Mouse (Mus musculus) left cerebral cortex, adult 11 months (tissue): ENCODE results near the gene Rxylt1.

ENCODE experiments used
- DNase-seq: peaks from one replicate; pipeline ENCODE4 v3.0.0; 2022; ENCODE audit warnings: low spot score

Rxylt1 gene

GRCm38 (mm10) chr10:122044926-122045325 is 52.2 kb downstream of the Rxylt1 start:
- no peak for DNase-seq

DNA sequence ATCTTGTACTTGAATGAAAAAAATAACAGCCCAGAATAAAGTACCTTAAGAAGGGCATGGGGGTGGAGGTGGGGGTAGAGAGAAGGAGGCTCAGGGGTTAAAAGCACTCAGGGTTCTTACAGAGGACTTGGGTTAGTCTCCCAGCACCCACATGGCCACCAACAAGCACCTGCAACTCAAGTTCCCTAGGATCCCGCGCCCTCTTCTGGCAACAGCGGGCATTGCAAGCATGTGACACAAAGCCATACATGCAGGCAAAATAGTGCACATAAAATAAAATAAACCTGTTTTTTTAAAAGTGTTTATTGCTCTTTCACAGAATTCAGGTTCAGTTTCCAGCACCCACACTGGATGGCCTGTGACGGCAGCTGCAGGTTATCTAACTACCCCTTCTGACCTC is 56.8 kb downstream of the Rxylt1 start:
- DNase-seq, result no peak

GRCm38 (mm10) chr10:122039566-122039965 is 57.6 kb downstream of the Rxylt1 start:
- DNase-seq, result no peak

DNA sequence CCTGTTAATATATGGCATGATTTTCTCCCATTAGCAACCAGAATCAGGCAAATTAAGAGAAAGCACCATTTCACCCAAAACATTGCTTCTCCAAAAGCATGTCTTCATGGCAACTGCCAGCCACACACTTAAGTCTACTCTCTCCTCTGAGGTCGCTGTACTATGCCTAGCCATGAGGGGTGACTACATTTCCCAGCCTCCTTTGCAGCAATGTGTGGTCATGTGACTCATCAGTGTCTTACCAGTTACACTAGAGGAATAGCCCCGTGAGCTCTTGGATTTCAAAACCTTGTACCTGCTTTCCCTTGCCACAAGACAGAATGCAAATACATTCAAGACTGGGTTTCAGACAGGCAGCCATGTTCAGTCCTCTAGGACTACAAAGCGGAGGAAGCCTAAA is 58.6 kb downstream of the Rxylt1 start:
- no peak for DNase-seq

GRCm38 (mm10) chr10:122033271-122033670 is 63.9 kb downstream of the Rxylt1 start:
- DNase-seq, result no peak

DNA sequence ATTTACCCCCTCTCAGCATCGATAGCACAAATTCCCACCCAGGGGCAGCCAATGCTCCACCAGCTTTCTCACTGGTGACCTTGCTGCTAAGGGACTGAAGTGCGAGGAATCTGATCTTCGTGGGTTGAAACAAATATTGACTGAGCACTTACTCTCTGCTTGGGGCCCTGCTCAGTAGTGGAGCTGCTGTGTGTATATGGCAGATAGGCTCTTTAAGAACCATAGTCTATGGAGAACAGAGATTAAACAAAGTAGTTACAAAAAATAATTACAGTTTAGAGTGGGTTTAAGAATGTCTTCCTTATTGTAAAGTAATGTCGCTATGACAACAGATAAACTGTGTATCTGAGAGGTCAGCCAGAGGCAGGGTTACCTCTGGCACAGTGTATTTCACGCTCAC is 66.8 kb downstream of the Rxylt1 start:
- no peak for DNase-seq

DNA sequence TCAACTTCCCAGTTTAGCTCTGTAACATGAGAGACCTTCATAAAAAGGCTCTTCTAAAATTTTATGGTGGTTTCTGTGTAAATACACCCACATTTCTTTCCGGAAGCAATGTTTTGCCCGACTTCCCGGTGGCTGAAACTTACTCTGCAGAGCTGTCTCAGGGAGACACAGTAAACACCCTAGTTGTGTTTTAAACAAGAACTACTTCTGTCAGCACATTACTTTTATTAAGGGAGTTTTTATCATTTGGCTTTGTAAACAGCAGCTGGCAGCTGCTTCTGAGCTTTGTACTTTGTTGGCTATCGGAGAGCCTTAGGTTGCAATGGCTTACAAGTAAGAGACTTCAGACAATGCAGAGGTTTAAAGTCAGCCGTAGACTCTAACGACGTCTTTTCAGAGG is 67.4 kb downstream of the Rxylt1 start:
- DNase-seq, result no peak
